Mouse (Mus musculus): ENCODE measurements around the gene Uqcr11.

Gene Uqcr11

GRCm38 (mm10) chr10:80397524-80398173 is 9.0 kb downstream of the Uqcr11 start:
- DNase-seq, result no peak

DNA sequence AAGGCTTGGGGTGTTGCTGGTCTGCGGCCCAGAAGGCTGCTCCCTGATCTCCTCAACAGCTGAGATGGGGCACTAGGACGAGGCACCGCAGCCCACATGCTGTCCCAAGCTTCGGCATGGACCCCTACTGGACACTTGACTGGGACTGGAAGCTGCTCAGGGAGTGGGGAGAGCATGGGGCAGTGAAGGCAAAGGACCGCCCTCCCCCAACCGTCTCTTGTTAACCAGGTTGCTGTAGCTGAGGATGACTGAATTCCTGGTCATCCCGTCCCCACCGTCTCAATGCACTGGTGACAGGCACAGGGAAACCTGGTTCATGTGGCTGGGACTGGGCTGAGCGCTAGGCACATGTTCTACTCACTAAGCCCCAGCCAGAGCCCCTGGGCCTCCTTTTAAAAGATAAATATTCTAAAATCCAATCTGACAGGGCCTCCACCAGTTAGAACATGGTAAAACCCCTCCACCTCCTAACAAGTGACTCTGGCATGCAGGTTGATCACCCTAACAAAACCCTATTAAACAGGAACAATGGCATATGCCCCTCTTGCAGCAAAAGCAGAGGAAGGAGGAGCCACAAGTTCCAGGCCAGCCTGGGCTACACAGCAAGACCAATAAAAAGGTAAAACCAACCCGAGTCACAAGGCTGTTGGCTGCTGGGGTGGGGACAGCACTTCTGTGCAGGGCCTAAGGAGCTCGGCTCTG is 9.7 kb downstream of the Uqcr11 start:
- DNase-seq, result no peak

DNA sequence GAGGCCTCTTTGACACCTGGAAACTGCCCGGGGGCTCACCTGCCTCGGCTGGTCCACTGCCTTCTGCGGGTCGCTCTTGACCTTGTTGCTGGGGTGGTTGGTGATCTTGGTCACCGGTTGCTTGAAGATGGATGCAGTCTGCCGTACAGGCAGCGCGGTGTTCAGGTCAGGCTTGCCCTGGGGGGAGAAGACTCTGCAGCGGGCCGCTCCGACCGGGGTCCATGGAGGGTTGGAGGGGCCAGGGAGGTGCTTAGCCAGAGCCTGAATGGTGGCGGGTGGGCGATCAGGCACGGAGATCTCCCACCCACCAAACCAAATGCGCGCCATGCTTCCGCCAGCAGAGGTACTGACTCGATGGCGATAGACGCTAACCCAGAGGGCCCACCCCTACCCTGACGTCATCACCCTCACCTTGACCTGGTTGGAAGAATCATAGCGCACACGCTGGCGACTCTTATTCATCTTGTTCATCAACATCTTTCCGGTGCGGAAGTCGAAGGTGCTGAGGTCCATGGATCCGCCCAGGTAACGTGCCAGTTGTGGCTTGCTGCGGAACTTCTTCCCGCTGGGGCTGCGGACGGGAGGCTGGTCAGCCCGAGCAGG is 11.5 kb downstream of the Uqcr11 start:
- no peak for DNase-seq

DNA sequence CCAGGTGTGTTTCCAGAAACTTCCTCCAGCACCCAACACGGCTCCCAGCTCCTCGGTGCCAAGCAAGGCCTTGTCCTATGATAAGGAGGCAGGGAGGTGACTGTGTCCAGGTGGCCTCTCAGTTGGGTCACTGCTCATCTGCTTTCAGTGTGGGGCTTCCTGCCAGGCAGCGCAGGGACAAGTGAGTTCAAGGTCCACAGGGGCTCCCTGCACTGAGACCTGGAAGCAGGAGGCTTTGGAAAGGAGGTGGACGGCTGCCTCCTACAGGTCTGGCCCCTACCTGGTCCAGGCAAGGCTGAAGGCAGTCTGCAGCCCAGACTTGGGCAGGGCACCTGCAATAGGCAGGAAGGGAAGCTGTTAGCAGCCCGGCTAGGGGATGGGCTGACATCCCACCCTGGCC is 13.9 kb downstream of the Uqcr11 start:
- DNase-seq, result no peak

- no peak for DNase-seq
These were observed 15.9 kb downstream of the Uqcr11 start for GRCm38 (mm10) chr10:80390697-80391096.

- DNase-seq, result no peak
These were observed 17.4 kb downstream of the Uqcr11 start for GRCm38 (mm10) chr10:80389185-80389708.

GRCm38 (mm10) chr10:80388731-80389130 is 17.9 kb downstream of the Uqcr11 start:
- DNase-seq, result no peak

GRCm38 (mm10) chr10:80387522-80387959 is 19.1 kb downstream of the Uqcr11 start, which contains the start of gene Mex3d:
Mex3d (minus strand) TSS chr10:80387659.
- DNase-seq, result peak; percentile 85 to 93

GRCm38 (mm10) chr10:80386735-80387471 is 19.7 kb downstream of the Uqcr11 start:
- DNase-seq, result peak in 1 of 2 experiments; percentile 39

- no peak for DNase-seq
These were observed 20.6 kb downstream of the Uqcr11 start for GRCm38 (mm10) chr10:80385811-80386734.

- DNase-seq, result peak in 1 of 2 experiments; percentile 46
These were observed 21.3 kb downstream of the Uqcr11 start for GRCm38 (mm10) chr10:80385310-80385709.

GRCm38 (mm10) chr10:80384709-80385108 is 21.9 kb downstream of the Uqcr11 start:
- no peak for DNase-seq

GRCm38 (mm10) chr10:80384115-80384639 is 22.5 kb downstream of the Uqcr11 start:
- DNase-seq, result no peak

- no peak for DNase-seq
These were observed 23.2 kb downstream of the Uqcr11 start for GRCm38 (mm10) chr10:80383431-80383830.

- no peak for DNase-seq
These were observed 23.8 kb downstream of the Uqcr11 start for GRCm38 (mm10) chr10:80382641-80383365.

- peak in 1 of 2 experiments; percentile 51 for DNase-seq
These were observed 28.9 kb downstream of the Uqcr11 start for GRCm38 (mm10) chr10:80377716-80378115.

DNA sequence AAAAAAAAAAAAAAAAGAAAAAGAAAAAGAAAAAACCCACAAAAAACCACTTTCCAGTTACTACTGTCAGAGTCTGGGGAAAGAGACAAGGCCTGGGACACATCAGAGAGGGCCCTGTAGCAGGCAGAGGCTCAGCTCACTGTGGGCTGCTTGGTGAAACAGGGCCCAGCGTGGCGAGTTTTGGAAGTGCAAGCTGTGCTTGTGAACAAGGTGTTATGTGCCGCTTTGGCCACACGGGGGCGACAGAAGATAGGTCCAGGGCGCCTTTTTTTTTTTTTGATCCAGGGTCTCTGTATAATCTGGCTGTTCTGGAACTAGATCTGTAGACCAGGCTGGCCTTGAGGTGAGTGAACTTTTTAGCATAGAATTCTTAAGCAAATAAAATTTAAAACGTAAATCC is 30.5 kb downstream of the Uqcr11 start:
- peak; percentile 95 for DNase-seq

GRCm38 (mm10) chr10:80374063-80374462 is 32.6 kb downstream of the Uqcr11 start:
- DNase-seq, result peak; percentile 85 to 93

DNA sequence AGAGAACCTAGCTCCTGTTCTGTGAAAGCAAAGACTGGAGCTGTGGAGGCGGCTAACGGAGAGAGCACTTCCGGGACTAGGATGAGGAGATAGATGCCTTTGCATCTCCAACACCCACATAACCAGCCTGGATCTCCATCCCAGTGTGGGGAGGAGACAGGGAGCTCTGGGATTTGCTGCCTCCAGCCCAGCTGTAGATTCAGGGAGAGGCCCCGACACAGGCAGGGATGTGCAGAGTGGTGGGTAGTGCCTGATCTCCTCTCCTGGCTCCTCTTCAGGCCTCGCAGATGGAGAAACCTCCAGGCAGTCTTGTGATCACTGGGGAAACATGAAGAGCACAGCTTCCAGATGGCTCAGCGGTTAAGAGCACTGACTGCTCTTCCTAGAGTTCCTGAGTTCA is 33.9 kb downstream of the Uqcr11 start:
- no peak for DNase-seq

DNA sequence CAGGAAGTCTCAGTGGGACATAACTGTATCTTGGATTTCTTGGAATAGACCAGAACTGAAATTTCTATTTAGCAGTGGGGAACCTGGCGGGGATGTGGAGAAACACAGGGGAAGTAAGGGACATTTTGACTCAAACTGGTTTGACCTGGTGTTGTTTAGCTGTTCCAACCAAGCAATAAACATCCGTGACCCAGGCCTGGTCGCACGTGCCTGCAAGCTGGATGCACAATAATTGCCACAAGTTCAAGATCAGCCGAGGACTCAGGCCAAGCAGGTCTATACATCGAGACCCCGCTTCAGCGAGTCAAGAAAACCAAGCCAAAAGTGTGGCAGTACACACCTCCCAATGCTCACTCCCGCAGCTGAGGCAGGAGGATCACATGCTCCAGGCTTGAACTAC is 34.6 kb downstream of the Uqcr11 start:
- no peak for DNase-seq

All from cerebellum, postnatal 36 days (tissue).